Mouse (Mus musculus): Measurements from ENCODE around the gene T.
"Not testable (repeated sequence)": the region's sequence is repeated elsewhere in the genome, so short reads cannot be mapped to it uniquely, and the experiment has no call there.

The T gene

DNA sequence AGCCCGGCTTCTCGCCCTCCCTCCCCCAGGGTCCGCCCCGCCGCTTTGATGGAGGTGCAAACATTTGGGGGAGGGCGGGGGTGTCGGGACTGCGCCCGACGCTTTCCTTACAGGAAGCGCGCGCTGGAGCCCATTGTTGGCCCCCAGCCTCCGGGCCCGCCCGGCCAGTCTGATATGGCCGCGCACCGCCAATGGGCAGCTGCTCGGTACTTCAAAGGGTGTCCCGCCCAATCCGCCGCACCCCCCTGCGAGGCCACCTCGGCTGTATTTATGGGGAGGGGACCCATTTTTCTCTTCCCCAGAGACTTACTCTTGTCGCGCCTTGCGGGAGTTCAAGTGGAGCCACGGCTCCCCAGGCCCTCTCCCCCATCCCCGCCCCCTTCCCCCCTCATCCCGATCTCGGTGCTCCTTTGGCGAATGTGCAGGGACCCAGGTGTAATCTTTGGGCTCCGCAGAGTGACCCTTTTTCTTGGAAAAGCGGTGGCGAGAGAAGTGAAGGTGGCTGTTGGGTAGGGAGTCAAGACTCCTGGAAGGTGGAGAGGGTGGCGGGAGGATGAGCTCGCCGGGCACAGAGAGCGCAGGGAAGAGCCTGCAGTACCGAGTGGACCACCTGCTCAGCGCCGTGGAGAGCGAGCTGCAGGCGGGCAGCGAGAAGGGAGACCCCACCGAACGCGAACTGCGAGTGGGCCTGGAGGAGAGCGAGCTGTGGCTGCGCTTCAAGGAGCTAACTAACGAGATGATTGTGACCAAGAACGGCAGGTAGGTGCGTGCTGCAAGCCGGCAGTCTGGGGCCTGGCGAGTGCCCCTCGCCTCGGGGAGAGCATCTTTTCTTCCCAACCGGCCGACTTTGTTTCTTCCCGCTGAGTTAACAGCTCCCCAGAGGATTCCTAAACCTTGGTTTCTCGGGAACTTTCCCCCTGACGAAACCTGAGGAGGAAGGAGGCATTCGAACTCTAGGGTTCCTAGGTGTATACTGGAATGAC is at the start of gene T:
T (plus strand) TSS at position 446 of the 983 bp plus-strand sequence.
- DNase-seq, result no peak

DNA sequence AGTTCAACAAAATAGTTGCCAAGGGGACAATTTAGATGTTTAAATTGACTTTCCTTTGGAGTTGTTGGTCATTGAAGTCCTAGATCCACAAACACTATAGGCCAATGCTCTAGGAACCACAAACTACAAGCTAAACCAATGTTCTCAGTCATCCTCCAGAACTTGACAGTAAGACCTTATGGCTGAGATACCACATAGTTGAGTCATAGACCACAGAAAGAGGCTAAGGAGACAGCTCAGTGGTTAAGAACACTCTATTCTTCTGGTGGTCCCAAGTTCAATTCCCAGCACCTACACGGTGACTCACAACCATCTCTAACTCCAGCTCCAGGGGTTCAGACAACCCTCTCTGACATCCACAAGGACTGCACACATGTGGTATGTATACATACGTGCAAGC is 48.8 kb upstream of the T start:
- DNase-seq, result no peak

DNA sequence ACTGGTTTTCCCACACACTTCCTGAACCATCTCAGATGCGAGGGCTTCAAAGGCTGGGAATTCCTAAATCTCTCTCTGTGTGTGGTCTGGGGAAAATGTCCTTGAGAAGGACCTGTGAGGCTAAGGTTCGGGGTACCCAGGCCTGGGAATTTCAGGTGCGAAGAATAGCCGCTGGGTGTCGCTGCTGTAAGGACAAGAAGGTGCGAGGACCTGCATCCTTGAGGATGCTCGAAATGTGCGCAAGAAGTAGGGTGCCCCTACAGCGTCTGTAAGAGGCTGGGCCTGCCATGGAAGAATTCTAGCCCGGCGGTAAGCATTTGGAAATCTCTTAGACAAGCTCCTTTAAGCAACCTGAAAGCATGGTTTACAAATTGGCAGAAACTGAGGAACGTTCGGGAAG is 45.8 kb upstream of the T start:
- DNase-seq, result peak; percentile 25

DNA sequence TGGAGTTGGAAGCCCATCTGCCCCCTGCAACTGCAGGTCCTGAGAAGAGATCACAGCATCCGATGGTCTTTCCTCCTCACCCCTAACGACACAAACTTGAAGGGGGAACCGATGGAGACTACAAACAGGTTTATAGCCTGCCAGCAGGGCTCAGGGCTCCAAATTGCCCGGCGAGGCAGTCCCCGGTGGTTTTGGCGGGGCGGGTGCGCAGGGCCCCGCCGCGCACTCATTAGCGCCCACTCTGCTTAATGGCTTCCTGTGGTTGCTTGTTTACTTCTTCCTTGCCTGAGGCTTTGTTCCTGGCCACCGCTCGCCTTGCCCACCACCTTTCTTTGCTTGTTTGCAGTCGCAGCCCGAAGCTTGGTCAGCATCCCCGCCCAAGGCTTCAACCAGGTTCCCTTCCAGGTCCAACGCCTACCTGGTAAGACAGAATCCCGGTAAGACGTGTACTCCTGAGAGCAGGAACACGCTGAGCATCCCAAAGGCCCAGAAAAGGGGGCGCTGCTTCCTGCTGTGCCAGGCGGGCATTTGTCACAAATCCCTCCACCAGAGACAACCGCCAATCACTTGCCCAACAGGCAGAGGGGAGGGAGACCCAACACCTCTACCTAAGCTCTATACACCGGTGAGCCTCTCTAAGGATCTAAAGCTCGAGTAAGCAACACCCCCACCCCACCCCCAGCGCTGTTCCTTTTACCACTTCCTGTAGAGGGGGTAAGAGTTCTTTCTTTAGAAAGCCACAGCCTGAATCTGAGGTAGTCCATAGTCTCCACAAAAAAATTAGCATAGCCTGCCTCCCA is 45.0 kb upstream of the T start:
- DNase-seq, result no peak

DNA sequence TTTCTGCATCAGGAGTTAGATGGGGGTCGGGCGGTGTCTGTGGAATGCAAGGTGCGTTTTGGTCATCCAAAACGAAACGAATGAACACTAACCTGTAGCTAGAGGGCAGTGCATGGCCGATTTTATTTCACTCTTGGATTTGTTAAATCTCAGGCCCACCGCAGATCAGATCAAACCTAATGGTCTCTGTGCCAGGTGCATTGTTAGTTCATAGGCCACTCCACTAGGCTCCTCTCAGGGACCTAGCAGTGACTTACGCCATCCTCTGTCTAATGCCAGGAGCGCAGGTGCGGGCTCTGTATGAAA is 44.5 kb upstream of the T start:
- DNase-seq, result no peak

DNA sequence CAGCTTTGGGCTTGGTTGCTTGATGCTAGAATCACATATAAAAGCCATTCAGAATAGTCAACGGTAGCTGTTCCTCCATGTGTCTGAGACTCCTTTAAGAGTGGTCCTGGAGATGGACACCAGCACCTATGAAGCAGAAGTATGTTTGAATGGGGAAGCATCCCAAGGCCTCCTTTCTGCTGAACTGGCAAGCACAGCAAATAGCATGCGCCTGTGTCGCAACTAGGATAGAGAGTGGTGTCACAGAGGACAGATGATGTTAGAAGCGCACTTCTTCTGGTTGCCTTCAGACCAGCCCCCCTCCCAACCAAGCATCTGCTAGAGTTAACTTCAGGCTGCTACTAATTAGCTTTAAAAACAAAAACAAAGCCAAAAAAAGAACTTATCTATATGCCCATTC is 43.7 kb upstream of the T start:
- DNase-seq, result no peak

DNA sequence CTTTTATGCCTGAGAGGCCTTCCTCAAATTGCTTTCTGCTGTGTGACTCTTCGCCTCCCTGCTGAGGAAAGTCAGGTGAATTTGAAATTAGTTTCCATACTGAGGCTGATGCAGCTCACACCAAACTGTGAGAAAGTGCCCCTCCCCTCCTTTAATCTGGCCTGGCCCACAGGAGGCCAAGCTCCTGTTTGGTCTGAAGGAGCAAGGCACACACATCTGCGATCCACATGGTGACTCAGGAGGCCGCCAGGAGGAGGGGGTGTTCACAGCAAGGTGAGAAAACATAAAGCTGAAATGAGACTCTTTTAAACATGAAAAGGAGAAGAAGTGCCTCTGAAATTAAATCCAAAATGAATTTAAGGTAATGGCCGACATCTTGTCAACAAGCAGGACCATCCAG is 37.9 kb upstream of the T start:
- DNase-seq, result no peak

DNA sequence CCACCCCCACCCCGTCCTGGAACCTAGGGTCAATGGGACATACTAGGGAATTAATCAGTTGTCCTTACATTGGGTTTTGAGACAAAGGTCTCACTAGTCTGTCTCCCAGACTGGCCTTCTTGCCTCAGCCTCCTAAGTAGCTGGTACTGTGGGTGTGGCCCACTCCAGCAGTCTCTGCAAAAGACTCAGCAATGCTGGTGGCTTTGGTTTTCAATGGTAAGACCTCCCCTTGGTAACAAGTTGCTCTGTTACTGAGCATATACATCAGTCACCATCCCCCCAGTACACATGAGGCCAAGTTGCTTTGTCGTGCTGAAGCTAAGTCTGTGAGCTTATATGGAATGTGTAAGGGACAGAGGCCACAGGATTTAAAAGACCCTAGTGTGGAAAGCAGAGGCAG is 36.3 kb upstream of the T start:
- no peak for DNase-seq

DNA sequence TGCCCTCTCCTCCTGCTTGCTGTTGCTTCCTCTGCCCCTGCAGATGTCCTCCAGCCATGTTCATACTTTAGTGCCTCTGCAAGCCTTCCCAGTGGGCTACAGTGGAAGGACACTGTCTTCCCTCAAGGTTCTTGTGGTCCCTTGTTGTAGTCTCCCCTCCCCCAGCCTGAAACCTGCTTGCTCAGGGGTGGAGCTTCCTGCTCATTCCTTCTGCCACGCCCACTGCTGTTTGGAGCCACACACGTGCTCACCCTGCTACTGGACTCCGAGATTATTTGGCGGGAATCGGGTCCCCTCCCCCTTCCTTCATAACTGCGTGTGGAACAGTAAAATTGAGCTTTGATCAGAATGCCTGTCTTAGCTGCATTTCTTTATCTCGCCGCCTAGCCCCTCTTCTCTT is 30.3 kb upstream of the T start:
- DNase-seq, result not testable (repeated sequence)

DNA sequence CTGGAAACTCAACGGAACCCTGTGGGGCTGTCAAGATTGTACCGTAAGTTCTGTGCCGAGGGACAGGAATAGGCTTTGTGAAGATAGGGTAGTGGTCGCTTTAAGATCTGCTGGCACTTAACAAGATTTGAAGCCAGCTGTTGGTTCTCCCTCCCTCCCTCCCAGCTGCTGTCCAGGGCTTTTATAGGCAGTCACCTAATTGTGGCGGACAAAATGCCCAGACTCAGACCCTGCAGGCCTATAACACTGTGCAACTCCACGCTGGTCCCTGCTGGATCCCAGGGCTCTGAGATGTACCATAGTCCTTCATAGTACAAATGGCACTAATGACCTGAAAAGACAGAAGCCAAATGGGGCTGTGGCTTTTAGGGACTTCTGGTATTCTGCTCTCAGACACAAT is 27.9 kb upstream of the T start:
- DNase-seq, result no peak

DNA sequence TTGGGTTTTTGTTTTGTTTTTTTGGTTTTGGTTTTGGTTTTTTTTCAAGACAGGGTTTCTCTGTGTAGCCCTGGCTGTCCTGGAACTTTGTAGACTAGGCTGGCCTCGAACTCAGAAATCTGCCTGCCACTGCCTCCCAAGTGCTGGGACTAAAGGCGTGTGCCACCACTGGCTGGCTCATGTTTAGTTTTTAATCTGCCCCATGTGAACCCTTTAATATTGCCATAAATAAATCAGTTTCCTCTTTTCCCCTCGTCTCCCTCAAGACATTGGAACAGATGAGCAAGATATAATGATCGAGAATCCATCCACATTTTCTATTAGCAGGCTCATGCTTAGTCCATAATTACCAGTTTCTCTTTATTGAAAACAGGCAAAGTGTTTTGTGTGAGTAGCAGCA is 26.2 kb upstream of the T start:
- not testable (repeated sequence) for DNase-seq

DNA sequence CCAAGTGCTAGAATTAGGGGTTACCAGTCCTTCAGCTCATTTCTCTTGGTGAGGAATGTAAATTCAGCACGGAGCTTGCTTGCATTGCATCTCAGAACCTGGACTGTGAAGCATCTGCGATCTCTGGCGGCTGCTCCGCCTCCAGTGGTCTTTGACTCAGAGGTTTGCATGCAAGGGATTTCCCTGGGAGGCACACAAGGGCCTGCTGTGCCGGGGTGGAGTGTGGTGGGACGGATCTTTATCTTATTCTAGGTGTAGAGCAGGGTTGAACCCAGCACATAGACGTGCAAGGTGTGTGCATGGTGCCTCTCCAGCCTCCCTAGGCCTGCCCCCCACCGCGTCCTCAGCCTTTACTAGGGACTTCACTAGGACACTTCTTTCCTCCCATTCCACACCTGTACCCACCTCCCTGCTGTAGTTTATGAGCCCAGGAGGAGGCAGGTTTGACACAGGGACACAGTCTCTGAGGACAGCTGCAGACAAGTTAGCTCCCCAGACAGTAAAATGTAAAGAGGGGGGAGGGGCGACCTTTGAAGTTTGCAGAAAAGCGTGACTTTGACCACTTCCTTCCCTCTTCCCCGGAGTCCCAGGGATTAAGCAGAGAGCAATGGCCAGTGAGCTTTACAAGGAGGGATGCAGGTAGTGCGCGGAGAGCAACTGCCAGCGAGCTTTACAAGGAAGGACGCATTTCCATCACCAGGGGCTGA is 25.5 kb upstream of the T start:
- DNase-seq, result no peak

DNA sequence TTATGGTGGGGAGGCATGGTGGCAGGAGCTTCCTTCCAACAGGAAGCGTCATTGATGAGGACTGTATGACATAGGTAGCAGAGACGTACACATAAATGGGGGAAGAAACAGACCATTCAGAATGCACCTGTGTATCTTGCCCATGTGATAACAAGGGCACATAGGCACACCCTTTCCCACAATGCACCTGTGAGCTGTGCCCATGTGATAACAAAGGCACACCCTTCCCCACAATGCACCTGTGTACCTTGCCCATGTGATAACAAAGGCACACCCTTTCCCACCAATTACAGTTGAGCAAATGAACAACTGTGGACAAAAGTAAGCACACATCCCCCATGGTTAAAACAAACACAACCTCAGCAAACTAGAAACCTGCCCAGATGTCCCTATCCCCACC is 23.9 kb upstream of the T start:
- no peak for DNase-seq

DNA sequence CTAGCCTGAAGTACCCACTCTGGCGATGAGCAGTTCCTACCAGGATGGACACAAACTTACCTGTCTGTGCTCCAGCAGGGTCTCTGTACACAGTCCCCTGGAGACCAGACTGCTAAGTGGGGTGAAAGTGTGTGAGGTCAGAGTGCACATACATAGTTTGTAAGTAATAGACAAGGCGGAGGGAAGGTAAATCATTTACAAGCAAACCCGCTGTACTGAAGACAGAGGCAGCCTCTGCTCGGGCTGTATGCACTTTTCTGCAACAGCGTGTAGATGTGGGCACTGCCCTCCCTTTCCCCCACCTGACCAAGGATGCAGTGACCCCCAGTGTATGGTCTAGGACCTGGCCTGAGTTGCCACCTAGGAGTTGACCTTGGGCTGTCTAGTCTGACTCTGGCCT is 20.6 kb upstream of the T start:
- DNase-seq, result no peak

DNA sequence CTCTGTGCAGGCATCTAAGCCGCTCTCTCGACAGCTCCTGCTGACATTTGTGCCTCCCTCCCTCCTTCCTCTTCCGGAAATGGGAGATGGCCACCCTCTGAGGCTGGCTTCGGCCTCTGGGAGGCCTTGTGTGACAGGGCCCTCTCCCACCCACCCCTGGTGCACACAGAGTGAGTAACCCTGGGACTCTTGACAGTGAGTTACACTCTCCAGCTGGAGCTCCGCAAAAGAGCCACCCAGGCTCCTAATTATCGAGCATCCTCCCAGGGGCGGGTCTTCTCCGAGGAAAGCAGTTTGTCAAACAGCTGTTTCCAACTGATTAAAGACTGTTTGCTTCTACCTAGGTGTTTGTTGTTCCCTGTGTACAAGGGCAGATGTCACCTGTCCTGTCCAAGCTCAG is 18.7 kb upstream of the T start:
- no peak for DNase-seq

DNA sequence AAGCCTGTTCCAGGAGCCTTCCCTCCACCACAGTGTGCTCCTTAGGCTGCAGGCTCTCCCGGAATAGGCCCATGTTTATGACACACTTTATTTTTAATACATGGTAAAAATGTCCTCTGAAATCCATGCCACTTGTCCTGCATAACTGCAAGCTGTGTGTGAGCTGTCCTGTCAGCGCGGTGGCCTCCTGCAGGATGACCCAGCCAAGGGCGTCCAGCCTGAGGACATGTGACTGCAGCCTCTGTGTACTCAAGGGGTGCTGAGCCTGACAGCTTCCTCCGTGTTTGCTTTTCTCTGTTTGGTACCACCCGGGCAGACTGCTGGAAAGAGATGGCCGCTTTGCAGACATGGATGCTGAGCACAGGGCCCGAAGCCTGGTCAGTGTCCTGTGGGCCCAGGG is 17.4 kb upstream of the T start:
- DNase-seq, result no peak

DNA sequence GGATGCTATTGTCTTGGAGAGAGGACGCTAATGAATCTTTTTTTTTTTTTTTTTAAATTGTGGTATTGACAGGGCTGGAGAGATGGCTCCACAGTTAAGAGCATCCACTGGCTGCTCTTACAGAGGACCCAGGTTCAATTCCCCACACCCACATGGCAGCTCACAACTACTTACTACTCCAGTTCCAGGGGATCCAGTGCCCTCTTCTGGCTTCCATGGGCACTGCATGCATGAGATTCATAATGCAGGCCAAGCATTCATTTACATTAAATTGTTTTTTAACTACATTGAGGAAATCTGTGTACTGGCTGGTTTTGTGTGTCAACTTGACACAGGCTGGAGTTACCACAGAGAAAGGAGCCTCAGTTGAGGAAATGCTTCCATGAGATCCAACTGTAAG is 13.5 kb upstream of the T start:
- no peak for DNase-seq

DNA sequence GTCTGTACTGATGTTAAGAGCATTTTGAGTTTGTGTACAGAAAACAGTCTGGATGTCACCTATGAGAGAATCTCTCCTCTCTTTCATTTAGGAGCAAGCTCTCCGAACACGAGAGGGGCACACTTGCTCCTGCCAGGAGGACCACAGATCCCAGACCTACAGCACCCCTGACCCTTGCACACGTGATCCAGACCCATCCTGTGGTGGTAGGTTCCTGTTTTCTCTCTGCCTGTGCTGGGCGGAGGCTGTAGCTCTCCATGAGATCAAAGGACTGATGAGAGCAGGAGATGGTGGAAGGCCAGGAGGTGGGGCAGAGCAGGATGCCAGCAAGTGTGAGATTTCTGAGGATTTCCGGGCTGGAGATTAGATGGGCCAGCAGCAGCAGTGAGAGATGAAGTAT is 12.7 kb upstream of the T start:
- DNase-seq, result no peak

DNA sequence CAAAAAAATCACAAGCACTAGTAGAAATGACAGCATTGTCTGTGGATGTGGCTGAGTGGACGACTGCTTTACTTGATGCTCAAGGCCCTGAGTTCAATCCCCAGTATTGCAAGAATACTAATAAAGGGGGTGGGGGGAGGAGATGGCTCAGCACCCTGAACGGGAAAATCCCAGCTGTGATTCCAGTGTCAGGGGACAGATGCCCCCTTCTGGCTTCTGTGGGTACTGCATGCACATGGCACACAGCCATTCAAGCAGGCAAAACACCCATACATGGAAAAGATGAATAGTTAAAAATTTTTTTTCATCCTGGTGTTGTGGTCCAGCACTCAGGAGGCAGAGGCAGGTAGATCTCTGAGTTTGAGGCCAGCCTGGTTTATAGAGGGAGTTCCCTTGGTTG is 10.9 kb upstream of the T start:
- no peak for DNase-seq

DNA sequence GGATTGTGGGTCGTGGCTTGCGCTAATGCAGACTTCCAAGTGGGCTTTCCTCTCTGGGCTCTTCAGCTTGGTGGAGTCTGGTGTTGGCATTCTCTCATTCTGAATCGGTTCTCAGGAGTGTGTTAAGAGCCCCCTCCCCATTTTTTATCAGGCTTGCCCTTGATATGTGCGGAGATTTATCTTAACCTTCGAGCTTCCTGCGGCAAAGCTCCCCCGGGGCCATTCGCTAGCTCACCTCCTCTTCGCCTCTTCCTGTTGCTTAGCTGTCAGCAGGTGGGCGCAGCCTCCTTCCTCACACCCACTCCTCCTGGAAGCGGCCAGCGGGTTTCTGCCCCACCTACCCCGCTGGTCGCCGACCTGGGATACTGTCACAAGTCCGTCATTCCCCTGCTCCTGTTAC is 4.8 kb upstream of the T start:
- DNase-seq, result no peak

DNA sequence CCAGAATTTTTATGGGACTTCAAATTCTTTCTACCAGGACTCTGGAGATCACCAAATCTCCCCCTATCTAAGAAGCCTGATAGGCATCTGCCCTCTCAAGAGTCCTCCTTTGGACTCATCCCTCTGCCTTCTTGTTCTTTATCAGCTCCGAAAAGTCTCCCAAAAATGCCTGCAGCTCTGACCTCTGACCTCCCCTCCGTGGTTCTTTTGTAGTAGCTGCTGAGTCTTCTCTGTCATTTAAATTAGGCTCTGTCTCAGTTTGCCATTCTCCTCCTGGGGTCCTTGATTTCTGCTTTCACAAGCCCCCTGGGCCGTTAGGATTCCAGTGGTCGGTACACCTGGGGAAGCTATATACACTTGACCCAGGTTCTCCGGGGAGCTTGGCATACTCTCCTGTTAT is 4.3 kb upstream of the T start:
- no peak for DNase-seq

DNA sequence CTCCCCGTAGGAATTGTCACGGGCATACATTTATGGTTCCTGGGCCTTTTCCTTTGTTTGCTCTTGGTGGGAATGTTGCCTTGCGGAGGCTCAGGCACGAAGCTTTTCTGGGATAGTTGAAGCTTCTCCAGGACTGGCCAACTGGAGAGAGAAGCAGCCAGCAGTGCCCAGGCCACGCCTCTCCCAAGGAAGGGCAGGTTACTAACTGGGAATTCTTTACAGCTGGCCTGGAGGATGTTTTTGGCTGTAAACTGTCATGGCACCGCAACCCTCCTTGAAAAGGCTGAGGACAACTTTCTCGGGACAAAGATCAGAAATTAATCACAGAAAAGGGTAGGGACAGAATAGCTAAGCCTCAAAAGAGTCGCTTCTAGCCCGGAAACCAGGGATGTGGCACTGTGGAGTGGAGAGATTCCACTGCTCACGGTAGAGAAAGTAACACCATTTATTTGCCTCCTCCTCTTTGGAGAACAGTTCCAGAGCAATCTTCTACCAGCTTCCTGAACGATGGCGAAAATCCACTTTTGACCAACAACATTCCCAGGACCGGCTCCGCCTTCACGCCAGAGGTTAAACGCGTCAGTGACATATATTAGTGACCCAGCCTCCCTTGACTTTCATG is 1.9 kb upstream of the T start:
- DNase-seq, result no peak

Data from lung, postnatal 14 days (tissue).